Mouse (Mus musculus) myocyte (in vitro differentiated cells): ENCODE data around the gene Ntsr1.

ENCODE experiments used
- POLR2A ChIP-seq: IDR thresholded peaks from one replicate; pipeline ENCODE4 v1.6.1; 2011; ENCODE audit warnings: low read depth, mild to moderate bottlenecking, control low read depth, moderate library complexity; ENCODE audit not compliant: insufficient read length
- TCF12 ChIP-seq: IDR thresholded peaks from one replicate; pipeline ENCODE4 v1.6.1; 2011; ENCODE audit warnings: mild to moderate bottlenecking, control low read depth; ENCODE audit not compliant: poor library complexity, insufficient read depth, severe bottlenecking
- USF1 ChIP-seq: IDR thresholded peaks from one replicate; pipeline ENCODE4 v1.6.1; 2011; ENCODE audit warnings: low read depth, mild to moderate bottlenecking, control low read depth, moderate library complexity

DNA sequence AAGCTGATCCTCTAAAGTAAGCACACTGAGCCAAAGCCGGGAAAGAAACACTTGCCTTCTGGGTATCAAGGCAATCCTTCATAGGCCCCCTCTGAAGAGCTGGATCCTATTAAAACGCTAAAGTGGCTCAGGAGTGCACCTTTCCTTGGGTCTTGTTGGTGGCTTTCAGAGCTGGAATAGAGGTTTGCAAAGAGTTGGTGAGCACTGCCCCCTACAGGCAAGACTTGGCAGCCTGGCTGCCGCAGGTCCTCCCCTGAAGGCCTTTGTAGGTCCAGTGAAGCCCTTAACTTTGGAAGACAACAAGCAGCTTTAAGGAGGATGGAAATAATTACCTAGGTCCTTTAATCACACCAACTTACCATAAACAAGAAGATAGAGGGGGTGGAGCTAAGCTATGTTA lies 78.9 kb downstream of the Ntsr1 start:
- TF ChIP-seq POLR2A (no peak), USF1 (no peak), TCF12 (no peak)
